Mouse (Mus musculus): ENCODE measurements around the gene Ifnar2.
"Not testable (repeated sequence)": the region's sequence is repeated elsewhere in the genome, so short reads cannot be mapped to it uniquely, and the experiment has no call there.

The Ifnar2 gene

GRCm38 (mm10) chr16:91432720-91433328 lies 60.2 kb downstream of the Ifnar2 start:
- no peak for DNase-seq

GRCm38 (mm10) chr16:91433329-91433933 lies 60.8 kb downstream of the Ifnar2 start:
- DNase-seq: no peak

GRCm38 (mm10) chr16:91434119-91434518 lies 61.5 kb downstream of the Ifnar2 start:
- DNase-seq: no peak

- no peak for DNase-seq
These were observed 65.5 kb downstream of the Ifnar2 start for GRCm38 (mm10) chr16:91438081-91438480.

GRCm38 (mm10) chr16:91438599-91438998 lies 66.0 kb downstream of the Ifnar2 start:
- DNase-seq: not testable (repeated sequence)

- no peak for DNase-seq
These were observed 68.8 kb downstream of the Ifnar2 start for GRCm38 (mm10) chr16:91441366-91441765.

GRCm38 (mm10) chr16:91441811-91442240 lies 69.2 kb downstream of the Ifnar2 start:
- DNase-seq: no peak

- no peak for DNase-seq
These were observed 69.9 kb downstream of the Ifnar2 start for GRCm38 (mm10) chr16:91442446-91442845.

- no peak for DNase-seq
These were observed 70.6 kb downstream of the Ifnar2 start for GRCm38 (mm10) chr16:91443211-91443611.

- no peak for DNase-seq
These were observed 72.3 kb downstream of the Ifnar2 start for GRCm38 (mm10) chr16:91444847-91445246.

- no peak for DNase-seq
These were observed 73.0 kb downstream of the Ifnar2 start for GRCm38 (mm10) chr16:91445566-91445965.

- no peak for DNase-seq
These were observed 74.4 kb downstream of the Ifnar2 start for GRCm38 (mm10) chr16:91446778-91447511.

GRCm38 (mm10) chr16:91447512-91447900 lies 74.9 kb downstream of the Ifnar2 start:
- DNase-seq: no peak

GRCm38 (mm10) chr16:91448088-91448487 lies 75.5 kb downstream of the Ifnar2 start:
- DNase-seq: no peak

- no peak for DNase-seq
These were observed 76.3 kb downstream of the Ifnar2 start for GRCm38 (mm10) chr16:91448895-91449294.

GRCm38 (mm10) chr16:91450137-91451064 lies 77.8 kb downstream of the Ifnar2 start:
- DNase-seq: no peak

GRCm38 (mm10) chr16:91451949-91452348 lies 79.4 kb downstream of the Ifnar2 start:
- DNase-seq: no peak

GRCm38 (mm10) chr16:91452363-91452896 lies 79.8 kb downstream of the Ifnar2 start:
- no peak for DNase-seq

All from right cerebral cortex, postnatal 4 days (tissue).